Mouse (Mus musculus) kidney, postnatal 10 days (tissue): ENCODE results near the gene Prkce.
"Not testable (repeated sequence)": the region's sequence is repeated elsewhere in the genome, so short reads cannot be mapped to it uniquely, and the experiment has no call there.

ENCODE experiments used
- DNase-seq: peaks from one replicate; pipeline ENCODE4 v3.0.0; 2021; ENCODE audit warnings: mixed read lengths

Gene Prkce

DNA sequence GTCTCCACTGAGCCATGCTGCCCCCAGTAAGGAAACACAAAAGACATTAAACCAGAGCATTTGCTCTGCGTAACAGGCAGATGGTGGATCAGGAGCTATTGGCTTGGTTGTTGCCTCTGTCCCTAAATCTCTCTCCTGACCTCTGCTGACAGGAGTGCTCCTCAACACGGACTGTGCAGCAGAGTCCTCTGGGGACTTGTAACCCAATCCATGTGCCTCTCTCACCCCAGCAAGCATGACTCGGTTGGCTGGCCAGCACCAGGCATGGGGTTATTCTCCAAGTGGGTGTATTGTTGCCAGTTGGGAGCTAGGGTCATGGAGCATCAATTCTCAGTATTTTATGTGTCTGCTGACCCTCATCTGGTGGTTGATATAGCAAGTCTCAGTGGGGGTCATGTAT, 295.8 kb downstream of the Prkce start:
- DNase-seq = no peak

DNA sequence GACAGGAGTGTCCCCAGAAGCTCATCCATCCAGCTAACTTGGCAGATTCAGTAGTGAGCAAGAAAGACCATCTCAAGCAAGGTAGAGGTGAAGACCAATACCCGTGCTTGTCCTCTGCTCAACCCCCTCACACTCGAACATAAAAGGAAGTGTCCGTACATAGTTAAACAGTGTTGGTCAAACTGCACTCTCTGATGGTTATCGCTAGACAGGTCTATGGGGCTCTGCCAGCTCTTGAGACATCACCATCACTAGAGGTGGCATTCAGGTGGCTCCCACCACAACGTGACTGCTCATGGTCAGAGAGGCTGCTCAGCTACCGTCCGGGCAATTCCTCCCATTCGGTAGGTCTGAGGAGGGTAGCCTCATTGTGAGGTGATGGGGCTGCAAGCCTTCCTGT, 296.6 kb downstream of the Prkce start:
- DNase-seq = no peak

DNA sequence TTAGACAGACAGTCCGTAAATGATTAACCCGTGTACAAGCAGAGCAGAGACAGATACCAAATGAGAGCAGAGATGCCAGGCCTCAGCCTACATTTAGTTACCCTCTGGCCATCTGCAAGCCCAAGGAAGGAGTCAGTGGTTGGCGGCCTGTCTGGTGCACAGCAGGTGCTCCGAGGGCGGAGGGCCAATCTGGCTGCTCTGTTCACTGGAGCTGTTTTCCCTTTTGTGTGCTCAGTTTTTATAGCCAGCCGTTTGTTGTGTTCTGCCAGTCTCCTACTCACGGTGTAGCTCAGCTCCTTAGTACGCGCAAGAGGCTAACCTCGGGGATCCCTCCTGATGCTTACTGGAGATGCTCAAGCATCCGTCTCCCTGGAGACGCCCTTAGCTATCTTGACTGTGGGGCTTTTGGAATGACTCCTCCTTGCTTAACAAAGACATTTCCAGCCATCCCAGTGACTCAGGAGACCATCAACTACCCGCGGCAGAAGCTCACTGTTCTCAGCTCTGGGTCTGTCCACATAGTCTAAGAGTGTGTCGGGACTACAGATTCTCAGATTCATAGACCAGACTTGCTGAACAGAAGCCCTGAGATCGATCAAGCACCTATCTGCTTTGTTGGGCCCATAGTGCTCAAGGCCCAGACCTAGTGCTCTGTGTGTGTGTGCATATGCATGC, 297.2 kb downstream of the Prkce start:
- no peak for DNase-seq

DNA sequence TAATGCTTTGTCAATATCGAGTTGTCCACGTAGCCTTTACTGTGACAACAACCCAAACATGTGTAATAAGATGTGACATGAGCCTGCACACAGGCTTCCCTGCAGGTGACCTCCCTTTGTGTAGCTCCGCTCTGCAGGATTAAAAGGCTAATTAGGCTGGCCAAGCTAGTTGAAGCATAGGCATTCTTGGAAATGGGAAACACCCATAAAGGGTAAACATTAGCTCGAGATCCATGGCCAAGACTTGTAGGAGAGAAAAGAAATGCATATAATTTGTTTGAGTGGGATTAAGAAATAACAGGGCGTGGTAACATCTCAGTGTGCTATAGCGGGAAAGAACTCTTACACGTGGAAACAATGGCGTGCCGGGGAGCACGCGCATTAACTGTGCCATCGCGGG, 298.3 kb downstream of the Prkce start:
- no peak for DNase-seq

DNA sequence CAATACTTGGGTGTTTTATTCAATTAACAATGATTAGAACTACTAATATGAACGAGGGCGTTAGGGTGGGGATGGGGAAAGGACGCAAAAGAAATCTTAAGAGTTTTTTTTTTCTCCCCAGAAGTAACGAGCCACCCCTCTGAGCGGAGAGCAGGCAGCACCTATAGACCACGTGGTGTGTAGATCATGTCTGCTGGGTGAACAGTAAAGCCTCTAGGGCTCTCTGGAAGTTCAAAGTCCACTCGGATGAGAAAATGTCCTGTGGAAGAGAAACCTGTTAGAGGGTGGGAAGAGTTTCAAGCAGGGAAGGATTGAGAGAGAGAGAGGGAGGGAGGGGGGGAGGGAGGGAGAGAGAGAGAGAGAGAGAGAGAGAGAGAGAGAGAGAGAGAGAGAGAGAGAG, 298.8 kb downstream of the Prkce start:
- no peak for DNase-seq

DNA sequence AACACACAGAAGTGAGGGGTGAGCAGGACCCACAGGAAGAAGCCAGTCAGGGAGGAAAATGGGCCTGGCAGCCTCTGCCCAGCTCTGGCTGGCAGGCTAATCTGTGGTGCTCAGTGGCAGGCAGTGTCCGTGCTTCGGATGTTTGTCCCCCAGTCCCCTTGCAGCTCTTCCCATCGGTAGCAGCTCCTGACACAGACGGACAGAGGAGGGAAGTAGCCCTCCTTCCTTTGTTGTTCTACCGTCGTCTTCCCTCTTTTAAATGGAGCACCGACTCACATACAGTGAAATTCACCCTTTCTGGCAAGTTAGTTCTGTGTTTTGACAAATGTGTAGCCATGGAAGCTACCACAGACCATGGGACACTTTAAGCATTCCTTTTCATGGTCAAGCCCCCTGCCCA, 299.3 kb downstream of the Prkce start:
- DNase-seq = no peak

DNA sequence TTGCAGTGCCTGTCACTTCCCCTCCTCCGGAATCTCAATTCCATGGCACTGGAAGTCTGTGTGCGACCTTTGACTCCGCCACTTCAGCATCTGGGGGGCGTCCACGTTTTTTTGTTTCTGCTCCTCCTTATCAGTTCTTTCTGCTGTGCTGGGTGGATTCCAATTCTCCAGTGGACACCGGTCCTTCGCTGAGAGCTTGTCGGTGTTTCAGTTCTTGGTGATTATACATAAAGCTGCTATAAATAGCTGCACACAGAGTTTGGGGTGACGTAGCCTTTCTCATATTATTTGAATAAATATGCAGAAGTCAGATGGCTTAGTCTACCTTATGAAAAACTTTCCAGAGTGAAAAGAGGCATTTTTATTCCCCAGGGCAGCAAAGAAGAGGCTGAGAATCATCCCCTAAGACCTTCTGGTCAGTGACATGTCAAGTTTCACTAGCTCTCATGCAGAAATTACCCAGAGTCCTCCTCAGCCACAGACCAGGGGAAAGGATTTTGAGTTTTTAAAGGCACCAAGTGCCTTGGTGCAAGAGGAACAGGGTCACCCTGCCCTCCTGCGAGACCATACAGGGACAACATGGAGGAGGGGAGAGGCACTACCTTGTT, 299.8 kb downstream of the Prkce start:
- no peak for DNase-seq

DNA sequence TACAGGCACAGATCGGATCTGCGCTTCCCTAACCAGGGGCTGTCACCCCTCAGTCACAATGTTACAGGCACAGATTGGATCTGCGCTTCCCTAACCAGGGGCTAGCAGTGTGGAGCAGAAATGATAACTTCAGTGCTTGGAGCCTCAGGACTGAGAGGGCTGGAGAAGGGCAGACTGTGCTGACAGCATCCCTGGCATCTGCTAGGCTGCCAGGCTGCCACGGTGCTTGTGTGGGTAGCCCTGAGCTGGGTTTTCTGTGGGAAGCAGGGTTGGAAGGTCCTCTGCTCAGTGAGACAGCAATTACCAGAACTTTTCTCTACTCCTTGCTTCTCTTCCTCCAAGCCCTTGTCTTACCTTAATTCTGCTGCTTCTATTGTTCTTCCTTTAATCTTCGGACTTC, 300.4 kb downstream of the Prkce start:
- DNase-seq = no peak

DNA sequence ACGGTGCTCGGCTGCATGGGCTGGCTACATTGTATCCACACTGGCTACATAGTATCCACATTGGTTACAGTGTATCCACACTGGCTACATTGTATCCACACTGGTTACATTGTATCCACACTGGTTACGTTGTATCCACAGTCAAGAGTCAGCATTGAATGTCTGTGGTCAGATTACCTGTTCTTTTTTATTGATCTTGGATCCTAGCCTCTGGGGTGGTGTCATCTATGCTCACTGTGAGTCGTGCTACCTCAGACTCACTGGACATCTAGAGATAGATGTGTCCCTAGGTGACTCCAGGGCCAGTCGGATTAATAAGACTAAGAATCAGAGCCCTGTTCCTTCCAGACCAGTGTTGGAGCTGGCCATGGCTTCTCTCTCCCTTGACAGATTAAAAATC, 302.6 kb downstream of the Prkce start:
- no peak for DNase-seq

DNA sequence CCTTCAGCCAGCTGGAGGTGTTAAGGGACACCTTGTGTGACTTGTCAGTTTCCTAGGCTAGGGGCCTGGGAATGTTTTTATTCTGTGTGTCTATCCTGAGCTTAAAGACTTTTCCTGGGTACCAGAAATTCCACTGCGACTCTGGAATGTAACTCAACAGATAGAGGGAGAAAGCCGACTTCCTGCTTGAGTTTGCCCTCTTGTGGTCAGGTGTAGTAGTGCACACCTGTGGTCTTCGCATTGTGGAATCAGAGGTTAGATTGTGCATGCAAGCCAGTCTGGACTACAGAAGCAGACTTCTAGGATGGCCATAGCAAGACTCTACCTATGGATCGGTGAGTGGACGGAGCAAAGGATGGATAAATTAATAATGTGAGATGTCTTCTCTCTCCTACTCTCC, 304.1 kb downstream of the Prkce start:
- DNase-seq = peak; percentile 82

DNA sequence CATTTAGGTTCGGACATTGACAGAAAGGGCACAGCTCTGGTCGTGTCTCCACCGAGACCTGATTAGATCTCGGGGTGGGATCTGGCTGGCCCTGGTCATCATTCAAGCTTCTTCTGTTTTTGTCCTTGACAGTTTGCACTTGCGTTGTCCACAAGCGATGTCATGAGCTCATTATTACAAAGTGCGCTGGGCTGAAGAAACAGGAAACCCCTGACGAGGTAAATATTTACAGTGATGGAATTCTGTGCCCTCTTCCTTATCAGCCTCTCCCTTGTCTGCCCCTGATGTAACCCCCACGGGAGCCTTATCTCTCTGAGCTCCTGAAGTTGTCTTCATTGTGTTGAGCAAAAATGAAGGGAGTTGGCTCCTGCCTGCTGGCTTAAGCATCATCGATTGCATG, 309.1 kb downstream of the Prkce start:
- DNase-seq = no peak

DNA sequence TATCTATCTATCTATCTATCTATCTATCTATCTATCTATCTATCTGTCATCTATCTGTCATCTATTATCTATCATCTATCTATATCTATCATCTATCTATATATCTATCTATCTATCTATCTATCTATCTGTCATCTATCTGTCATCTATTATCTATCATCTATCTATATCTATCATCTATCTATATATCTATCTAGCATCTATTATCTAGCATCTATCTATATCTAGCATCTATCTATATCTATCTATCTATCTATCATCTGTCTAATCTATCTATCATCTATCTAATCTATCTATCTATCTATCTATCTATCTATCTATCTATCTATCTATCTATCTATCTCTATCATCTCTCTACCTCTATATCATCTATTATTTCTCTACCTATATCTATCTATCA, 309.8 kb downstream of the Prkce start:
- not testable (repeated sequence) for DNase-seq

DNA sequence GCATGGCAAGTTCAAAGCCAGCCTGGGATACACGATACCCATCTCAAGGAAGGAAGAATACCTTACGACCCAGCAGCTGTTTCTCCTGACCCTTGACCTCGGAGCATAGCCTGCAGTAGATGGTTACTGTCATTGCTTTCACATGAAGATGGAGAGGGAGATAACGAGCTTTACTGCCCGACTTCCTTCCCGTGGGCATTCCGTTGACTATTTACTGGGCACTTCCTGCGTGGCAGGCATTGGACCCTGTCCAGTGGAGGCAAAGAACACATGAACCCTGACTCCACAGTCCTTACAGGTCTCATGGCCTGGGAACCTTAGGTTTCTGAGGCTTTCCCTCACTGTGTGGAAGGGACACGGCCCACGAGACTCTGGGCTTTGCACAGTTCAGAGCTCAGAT, 311.8 kb downstream of the Prkce start:
- DNase-seq = no peak

DNA sequence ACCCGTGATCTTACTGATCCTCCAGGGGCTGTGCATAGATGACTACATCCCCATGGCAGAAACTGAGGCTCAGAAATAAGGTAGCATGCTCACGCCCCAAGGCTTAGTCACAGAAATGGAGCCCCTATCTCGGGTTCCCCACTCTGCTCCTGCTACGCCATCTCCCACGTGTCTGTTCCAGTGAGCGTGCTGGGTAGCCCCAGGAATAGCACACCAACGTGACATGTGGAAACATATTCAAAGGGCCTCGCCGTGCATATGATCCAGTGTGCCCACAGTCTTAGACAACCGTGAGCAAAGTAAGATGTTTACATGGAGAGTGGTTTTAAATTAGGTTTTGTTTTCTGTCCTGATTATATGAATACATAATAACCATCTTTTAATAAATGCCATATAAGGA, 315.1 kb downstream of the Prkce start:
- no peak for DNase-seq

DNA sequence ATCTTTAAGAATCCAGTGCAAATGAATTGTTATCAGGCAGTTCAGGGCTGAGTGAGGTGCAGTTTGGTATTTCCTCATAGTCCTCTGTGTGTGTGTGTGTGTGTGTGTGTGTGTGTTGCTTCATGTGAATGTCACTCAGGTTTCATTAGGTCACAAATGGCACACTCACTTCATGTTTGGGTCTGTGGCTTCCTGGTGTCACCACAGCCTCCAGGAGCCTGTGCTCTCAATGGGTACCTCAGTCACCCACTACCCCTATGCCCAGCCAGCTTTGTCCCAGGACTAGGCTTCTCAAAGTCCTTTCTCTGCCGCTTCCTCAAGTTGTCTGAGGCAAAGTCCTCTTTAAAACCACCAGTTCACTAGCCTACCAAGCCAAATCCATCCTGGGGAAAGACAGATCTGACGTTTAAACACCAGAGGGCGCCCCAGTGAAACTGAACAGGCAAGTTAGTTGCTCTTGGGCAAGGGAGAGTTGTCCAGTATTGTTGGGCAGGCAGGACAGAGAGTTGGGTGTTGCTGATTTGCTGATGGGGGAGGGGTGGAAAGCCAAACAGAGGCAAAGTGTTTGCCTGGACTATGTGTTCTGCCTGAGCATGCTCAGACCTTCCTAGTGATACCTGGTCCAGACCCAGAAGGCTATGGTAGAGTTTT, 316.6 kb downstream of the Prkce start:
- DNase-seq = peak; percentile 91

DNA sequence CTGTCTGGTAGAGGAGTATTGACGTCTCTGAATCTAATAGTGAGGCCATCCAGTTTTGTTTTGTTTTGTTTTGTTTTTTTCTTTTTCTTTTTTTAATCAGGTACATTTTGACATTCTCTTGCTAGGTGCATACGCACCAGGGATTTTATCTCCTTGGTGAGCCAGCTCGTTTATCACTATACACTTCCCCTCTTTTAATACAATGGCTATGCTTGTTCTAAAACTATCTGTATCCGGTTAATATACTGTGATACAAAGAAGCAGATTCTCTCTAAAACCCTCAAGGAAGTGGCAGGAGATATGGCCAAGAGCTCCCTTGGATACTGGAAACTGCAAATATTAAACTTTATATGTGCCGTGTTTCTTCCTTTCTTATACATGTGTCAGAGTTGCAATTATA, 319.1 kb downstream of the Prkce start:
- no peak for DNase-seq

DNA sequence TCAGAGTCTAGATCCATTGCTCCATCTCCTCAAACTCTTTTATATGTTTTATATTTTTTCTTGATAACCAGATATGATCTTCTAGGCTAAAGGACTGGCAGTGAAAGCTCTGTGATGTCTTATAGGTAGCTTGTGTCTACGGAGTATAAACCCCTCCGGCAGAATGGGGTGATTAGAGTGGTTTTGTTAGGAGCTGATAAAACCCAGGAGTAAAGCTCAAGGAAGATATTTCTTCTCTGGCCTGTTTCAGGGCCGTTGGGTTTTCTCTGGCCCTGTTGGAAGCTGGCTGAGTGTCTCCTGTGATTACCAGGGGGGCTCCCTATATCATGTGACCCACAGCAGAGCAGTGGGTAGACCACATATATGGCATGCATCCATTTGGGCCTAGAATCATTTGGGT, 319.9 kb downstream of the Prkce start:
- DNase-seq = no peak

DNA sequence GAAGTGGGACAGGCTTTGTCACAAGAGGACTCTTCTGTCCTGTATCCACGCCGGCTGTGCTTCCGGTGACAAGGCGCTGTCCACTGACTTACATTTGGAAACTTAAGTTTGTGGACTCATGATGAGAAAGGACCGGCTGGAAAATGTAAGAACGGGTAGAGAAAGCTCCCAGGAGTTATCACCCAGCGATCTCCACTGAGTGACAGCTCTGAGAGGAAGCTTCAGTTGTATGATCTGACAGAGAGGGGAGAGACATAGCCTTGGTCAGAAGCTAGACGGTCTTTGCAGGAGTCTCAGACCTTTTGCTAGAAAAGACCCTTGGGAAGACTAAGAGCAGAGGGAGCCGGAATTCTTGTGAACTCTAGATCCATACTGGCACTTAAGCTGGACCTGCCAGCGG, 322.2 kb downstream of the Prkce start:
- DNase-seq = no peak

DNA sequence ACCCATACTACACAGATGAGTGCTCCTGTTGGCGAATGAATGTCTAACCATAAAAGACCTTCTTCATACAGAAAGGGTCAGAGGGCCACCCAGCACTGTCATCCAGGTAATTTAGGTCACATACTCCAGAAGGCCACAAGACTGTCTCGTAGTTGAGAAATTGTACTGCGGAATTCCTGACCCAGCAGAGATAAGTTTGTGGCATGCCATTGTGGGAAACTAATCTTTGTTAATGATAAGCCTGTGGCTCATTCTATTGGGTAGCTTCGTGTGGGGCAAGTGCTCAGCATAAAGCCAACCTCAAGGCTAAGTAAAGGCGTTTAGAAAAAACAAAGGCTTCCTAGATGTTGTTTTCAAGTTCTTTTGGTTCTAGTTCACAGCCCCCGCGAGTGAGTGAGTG, 324.8 kb downstream of the Prkce start:
- no peak for DNase-seq

DNA sequence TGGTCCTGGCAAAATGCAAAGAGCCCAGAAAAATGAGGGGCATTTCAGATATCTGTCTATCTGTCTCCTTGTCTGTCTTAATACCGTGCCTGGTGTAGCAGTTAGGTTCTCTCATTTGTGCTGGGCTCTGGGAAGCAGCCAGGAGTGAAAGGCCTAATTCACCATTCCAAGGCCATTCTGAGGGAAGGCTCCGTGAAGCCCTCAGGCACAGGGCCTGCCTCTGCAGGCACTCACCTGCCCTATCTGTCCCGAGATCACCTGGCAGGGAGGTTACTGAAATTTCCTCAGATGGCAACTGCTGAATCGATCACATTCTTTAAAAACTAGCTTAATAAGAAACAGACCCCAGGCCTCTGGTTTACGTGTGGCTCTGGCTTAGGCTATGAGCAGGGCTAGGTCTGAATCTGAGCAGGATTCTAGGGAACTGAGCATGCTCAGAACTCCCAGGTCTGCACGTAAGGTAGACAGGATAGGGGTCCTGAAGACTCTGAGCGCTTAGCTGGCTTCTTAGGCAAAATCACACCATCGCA, 326.4 kb downstream of the Prkce start:
- DNase-seq = no peak

DNA sequence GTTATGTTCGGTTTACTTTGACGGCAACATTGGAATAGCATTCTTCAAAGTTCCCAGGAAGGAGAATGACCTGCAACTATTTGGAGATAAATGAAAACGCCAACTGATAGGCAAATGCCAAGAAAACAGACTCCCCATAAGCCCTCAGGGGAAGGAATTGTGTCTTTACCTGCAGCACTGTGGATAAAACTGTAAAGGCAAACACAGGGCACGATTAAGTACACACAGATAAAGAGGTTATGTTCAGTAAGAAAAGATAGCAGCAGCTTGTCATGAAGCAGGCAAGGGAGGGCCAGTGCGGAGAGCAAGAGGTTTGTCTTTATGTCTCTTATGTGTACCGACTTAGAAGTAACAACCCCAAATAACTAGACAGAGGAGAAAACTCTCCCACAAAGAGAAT, 326.9 kb downstream of the Prkce start:
- DNase-seq = no peak

DNA sequence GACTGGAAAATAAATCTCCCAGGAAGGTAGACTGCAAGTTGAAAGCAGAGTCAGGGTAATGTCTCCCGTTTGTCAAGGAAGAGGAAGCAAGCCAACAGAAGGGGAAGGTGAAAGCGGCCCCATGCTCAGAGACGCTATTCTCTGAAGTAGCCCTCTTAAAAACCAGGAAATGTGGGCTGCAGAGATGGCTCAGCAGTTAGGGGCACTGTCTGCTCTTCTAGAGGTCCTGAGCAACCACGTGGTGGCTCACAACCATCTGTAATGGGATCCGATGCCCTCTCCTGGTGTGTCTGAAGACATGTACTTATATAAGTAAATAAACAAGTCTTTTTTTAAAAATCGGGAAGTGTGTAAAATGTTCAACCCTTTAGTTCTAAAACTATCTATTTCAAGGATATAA, 327.3 kb downstream of the Prkce start:
- DNase-seq = no peak

DNA sequence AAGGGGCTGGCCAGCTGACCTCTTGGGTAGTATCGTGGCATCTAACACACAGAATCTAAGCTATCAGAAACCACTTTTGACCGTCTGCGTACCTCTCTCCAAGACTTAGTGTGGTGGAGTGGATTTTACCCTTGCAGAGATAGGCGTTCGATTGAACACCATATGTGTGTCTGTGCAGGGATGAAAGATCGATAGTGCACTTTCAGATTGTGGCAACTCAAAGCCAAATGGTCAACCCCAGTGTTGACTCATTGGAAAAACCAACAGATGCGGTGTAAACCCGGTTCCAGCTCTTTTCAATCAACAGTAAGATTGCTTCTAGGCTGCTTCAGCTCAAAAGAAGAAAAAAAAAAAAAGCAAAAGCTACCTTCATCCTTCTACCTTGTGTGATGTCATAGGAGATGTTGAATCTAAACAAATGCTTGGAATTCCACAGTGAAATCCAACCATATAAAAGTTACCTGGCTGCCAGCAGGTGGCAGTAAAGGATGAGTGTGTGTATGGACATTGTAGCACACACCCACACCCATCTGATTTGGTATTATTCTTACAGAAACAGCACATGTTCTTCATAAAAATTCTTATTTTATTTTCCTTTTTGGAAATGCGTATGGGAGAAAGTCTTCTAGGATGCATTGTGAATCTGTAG, 328.7 kb downstream of the Prkce start:
- peak; percentile 83 for DNase-seq

DNA sequence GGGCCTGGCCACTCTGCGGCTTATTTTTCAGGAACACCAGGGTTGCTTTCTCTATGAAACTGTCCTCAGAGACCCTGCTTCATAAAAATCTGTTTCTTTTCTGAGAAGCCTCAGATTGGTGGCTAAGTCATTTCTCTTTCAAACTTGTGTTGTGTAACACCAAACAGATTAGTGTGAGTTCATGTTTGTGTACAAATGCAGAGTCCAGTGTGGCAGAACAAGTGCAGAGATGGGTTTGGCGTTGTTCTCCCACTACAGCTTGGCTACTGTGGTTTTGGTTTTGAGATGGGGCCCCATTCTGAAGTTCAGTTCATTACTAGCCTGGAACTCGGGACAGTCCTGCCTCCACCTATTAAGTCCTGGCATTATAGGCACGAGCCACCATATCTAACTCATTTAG, 329.7 kb downstream of the Prkce start:
- no peak for DNase-seq
